Mouse (Mus musculus): ENCODE results near the gene U90926. TPM values are rescaled to one million over a fixed set of nuclear protein-coding genes. Genes with fewer than 3 reads are reported as not detected.

Gene U90926
- not detected in 2 replicates for polyA plus RNA-seq (2014; fragmentation: Nextera tagmentation; extraction: Ambion mirVana)

GRCm38 (mm10) chr5:92215308-92215707, at the start of gene U90926:
TSS of gene U90926 (minus strand) at chr5:92215408.
- Histone ChIP-seq H3K27me3 (replicated peaks; ENCODE audit: control insufficient read depth, insufficient read depth, low read length) (no peaks in the 10 kb centered on the region), H3K4me1 (ENCODE audit: control insufficient read depth, insufficient read depth, low read length) (peaks cover 3% of the 10 kb centered on the region; the same call in 1 of the 2 replicates), H3K4me3 (ENCODE audit: low read depth, low read length) (no peak within 1 kb of the TSS), H3K9ac (ENCODE audit: low read length) (no peak within 1 kb of the TSS), H3K36me3 (ENCODE audit: control insufficient read depth, insufficient read depth, low read length) (no peaks in the 10 kb centered on the region), H3K9me3 (replicated peaks; ENCODE audit: control insufficient read depth, low read length) (no peaks in the 10 kb centered on the region), H3K27ac (ENCODE audit: low read depth, low read length) (no peak within 1 kb of the TSS), H3K4me2 (ENCODE audit: low read length) (no peak within 1 kb of the TSS)
- 97% methylated on average over 4 of the region's 4 CpGs for WGBS
- DNase-seq (ENCODE audit: low spot score) (no peak), ATAC-seq (no peak)

GRCm38 (mm10) chr5:92263761-92264359, 48.7 kb upstream of the U90926 start:
- Histone ChIP-seq H3K4me3 (ENCODE audit: low read depth, low read length) (no peak overlapping the region), H3K4me2 (ENCODE audit: low read length) (no peak overlapping the region), H3K36me3 (ENCODE audit: control insufficient read depth, insufficient read depth, low read length) (no peaks in the 10 kb centered on the region), H3K9me3 (replicated peaks; ENCODE audit: control insufficient read depth, low read length) (no peaks in the 10 kb centered on the region), H3K27me3 (replicated peaks; ENCODE audit: control insufficient read depth, insufficient read depth, low read length) (no peaks in the 10 kb centered on the region), H3K4me1 (ENCODE audit: control insufficient read depth, insufficient read depth, low read length) (no peaks in the 10 kb centered on the region), H3K9ac (ENCODE audit: low read length) (no peak overlapping the region), H3K27ac (ENCODE audit: low read depth, low read length) (0 out of 2 replicates have a peak overlapping the region, but pooled peaks have one; percentile 50)
- WGBS, result 5% methylated on average over 4 of the region's 4 CpGs
- ATAC-seq, result peak; percentile 89
- peak; percentile 87 for DNase-seq (ENCODE audit: low spot score)

GRCm38 (mm10) chr5:92262646-92263045, 47.4 kb upstream of the U90926 start:
- ATAC-seq (no peak), DNase-seq (ENCODE audit: low spot score) (no peak)
- H3K4me3 ChIP-seq (ENCODE audit: low read depth, low read length), result no peak overlapping the region
- no peak overlapping the region for H3K9ac ChIP-seq (ENCODE audit: low read length)
- no peaks in the 10 kb centered on the region for H3K9me3 ChIP-seq (replicated peaks; ENCODE audit: control insufficient read depth, low read length)
- no peaks in the 10 kb centered on the region for H3K4me1 ChIP-seq (ENCODE audit: control insufficient read depth, insufficient read depth, low read length)
- no peaks in the 10 kb centered on the region for H3K27me3 ChIP-seq (replicated peaks; ENCODE audit: control insufficient read depth, insufficient read depth, low read length)
- no peak overlapping the region for H3K27ac ChIP-seq (ENCODE audit: low read depth, low read length)
- WGBS, result 92% methylated on average over 8 of the region's 8 CpGs
- H3K4me2 ChIP-seq (ENCODE audit: low read length), result no peak overlapping the region
- H3K36me3 ChIP-seq (ENCODE audit: control insufficient read depth, insufficient read depth, low read length), result no peaks in the 10 kb centered on the region

GRCm38 (mm10) chr5:92256218-92256617, 41.0 kb upstream of the U90926 start, which contains the start of gene Ppef2:
TSS of gene Ppef2 (minus strand) at chr5:92256278.
- H3K4me3 ChIP-seq (ENCODE audit: low read depth, low read length), result no peak within 1 kb of the TSS
- no peaks in the 10 kb centered on the region for H3K36me3 ChIP-seq (ENCODE audit: control insufficient read depth, insufficient read depth, low read length)
- H3K9ac ChIP-seq (ENCODE audit: low read length), result no peak within 1 kb of the TSS
- H3K9me3 ChIP-seq (replicated peaks; ENCODE audit: control insufficient read depth, low read length), result no peaks in the 10 kb centered on the region
- H3K4me2 ChIP-seq (ENCODE audit: low read length), result no peak within 1 kb of the TSS
- DNase-seq (ENCODE audit: low spot score) (no peak), ATAC-seq (no peak)
- no peaks in the 10 kb centered on the region for H3K4me1 ChIP-seq (ENCODE audit: control insufficient read depth, insufficient read depth, low read length)
- H3K27ac ChIP-seq (ENCODE audit: low read depth, low read length), result no peak within 1 kb of the TSS
- H3K27me3 ChIP-seq (replicated peaks; ENCODE audit: control insufficient read depth, insufficient read depth, low read length), result no peaks in the 10 kb centered on the region
- WGBS, result 7% methylated on average over 6 of the region's 6 CpGs

GRCm38 (mm10) chr5:92254476-92254875, 39.3 kb upstream of the U90926 start:
- H3K4me2 ChIP-seq (ENCODE audit: low read length), result no peak overlapping the region
- DNase-seq (ENCODE audit: low spot score) (no peak), ATAC-seq (no peak)
- no peaks in the 10 kb centered on the region for H3K36me3 ChIP-seq (ENCODE audit: control insufficient read depth, insufficient read depth, low read length)
- H3K27me3 ChIP-seq (replicated peaks; ENCODE audit: control insufficient read depth, insufficient read depth, low read length), result no peaks in the 10 kb centered on the region
- no peak overlapping the region for H3K4me3 ChIP-seq (ENCODE audit: low read depth, low read length)
- H3K9me3 ChIP-seq (replicated peaks; ENCODE audit: control insufficient read depth, low read length), result no peaks in the 10 kb centered on the region
- H3K9ac ChIP-seq (ENCODE audit: low read length), result no peak overlapping the region
- no peak overlapping the region for H3K27ac ChIP-seq (ENCODE audit: low read depth, low read length)
- WGBS, result 79% methylated on average over 6 of the region's 6 CpGs
- H3K4me1 ChIP-seq (ENCODE audit: control insufficient read depth, insufficient read depth, low read length), result no peaks in the 10 kb centered on the region

GRCm38 (mm10) chr5:92252797-92253343, 37.7 kb upstream of the U90926 start:
- peak; percentile 53 for DNase-seq (ENCODE audit: low spot score)
- H3K9ac ChIP-seq (ENCODE audit: low read length), result no peak overlapping the region

GRCm38 (mm10) chr5:92252031-92252430, 36.8 kb upstream of the U90926 start:
- no peaks in the 10 kb centered on the region for H3K9me3 ChIP-seq (replicated peaks; ENCODE audit: control insufficient read depth, low read length)
- no peak overlapping the region for H3K27ac ChIP-seq (ENCODE audit: low read depth, low read length)
- ATAC-seq (no peak), DNase-seq (ENCODE audit: low spot score) (no peak)
- H3K4me2 ChIP-seq (ENCODE audit: low read length), result no peak overlapping the region
- no peaks in the 10 kb centered on the region for H3K36me3 ChIP-seq (ENCODE audit: control insufficient read depth, insufficient read depth, low read length)
- H3K4me1 ChIP-seq (ENCODE audit: control insufficient read depth, insufficient read depth, low read length), result no peaks in the 10 kb centered on the region
- no peak overlapping the region for H3K4me3 ChIP-seq (ENCODE audit: low read depth, low read length)
- H3K9ac ChIP-seq (ENCODE audit: low read length), result no peak overlapping the region
- 92% methylated on average over 6 of the region's 6 CpGs for WGBS
- H3K27me3 ChIP-seq (replicated peaks; ENCODE audit: control insufficient read depth, insufficient read depth, low read length), result no peaks in the 10 kb centered on the region

More at GRCm38 (mm10) chr5:92252797-92253343, 37.7 kb upstream of the U90926 start:
- Histone ChIP-seq H3K27me3 (replicated peaks; ENCODE audit: control insufficient read depth, insufficient read depth, low read length) (no peaks in the 10 kb centered on the region), H3K4me1 (ENCODE audit: control insufficient read depth, insufficient read depth, low read length) (no peaks in the 10 kb centered on the region), H3K27ac (ENCODE audit: low read depth, low read length) (no peak overlapping the region), H3K4me3 (ENCODE audit: low read depth, low read length) (no peak overlapping the region), H3K9me3 (replicated peaks; ENCODE audit: control insufficient read depth, low read length) (no peaks in the 10 kb centered on the region), H3K36me3 (ENCODE audit: control insufficient read depth, insufficient read depth, low read length) (no peaks in the 10 kb centered on the region), H3K4me2 (ENCODE audit: low read length) (peak overlapping the region; percentile 30)
- WGBS, result 19% methylated on average over 18 of the region's 18 CpGs
- peak; percentile 76 for ATAC-seq

- Histone ChIP-seq H3K4me2 (ENCODE audit: low read length) (no peak overlapping the region), H3K4me1 (ENCODE audit: control insufficient read depth, insufficient read depth, low read length) (no peaks in the 10 kb centered on the region), H3K36me3 (ENCODE audit: control insufficient read depth, insufficient read depth, low read length) (no peaks in the 10 kb centered on the region), H3K27ac (ENCODE audit: low read depth, low read length) (no peak overlapping the region), H3K9me3 (replicated peaks; ENCODE audit: control insufficient read depth, low read length) (no peaks in the 10 kb centered on the region), H3K4me3 (ENCODE audit: low read depth, low read length) (no peak overlapping the region), H3K9ac (ENCODE audit: low read length) (no peak overlapping the region), H3K27me3 (replicated peaks; ENCODE audit: control insufficient read depth, insufficient read depth, low read length) (no peaks in the 10 kb centered on the region)
- DNase-seq (ENCODE audit: low spot score) (no peak), ATAC-seq (no peak)
- 88% methylated on average over 11 of the region's 11 CpGs for whole genome bisulfite sequencing
Measured at GRCm38 (mm10) chr5:92248614-92249013, 33.4 kb upstream of the U90926 start.

- Histone ChIP-seq H3K9ac (ENCODE audit: low read length) (no peak overlapping the region), H3K36me3 (ENCODE audit: control insufficient read depth, insufficient read depth, low read length) (no peaks in the 10 kb centered on the region), H3K27ac (ENCODE audit: low read depth, low read length) (no peak overlapping the region), H3K27me3 (replicated peaks; ENCODE audit: control insufficient read depth, insufficient read depth, low read length) (no peaks in the 10 kb centered on the region), H3K4me3 (ENCODE audit: low read depth, low read length) (no peak overlapping the region), H3K9me3 (replicated peaks; ENCODE audit: control insufficient read depth, low read length) (no peaks in the 10 kb centered on the region), H3K4me1 (ENCODE audit: control insufficient read depth, insufficient read depth, low read length) (no peaks in the 10 kb centered on the region), H3K4me2 (ENCODE audit: low read length) (no peak overlapping the region)
- ATAC-seq (no peak), DNase-seq (ENCODE audit: low spot score) (no peak)
- WGBS, result 92% methylated on average over 9 of the region's 9 CpGs
Measured at GRCm38 (mm10) chr5:92245483-92245882, 30.3 kb upstream of the U90926 start.
